Mouse (Mus musculus): Measurements from ENCODE around the gene Tcf20. TPM values are rescaled to one million over a fixed set of nuclear protein-coding genes. Genes with fewer than 3 reads are reported as not detected.

The Tcf20 gene
- polyA plus RNA-seq, 2 experiments, result 14.6 to 28.9 TPM

DNA sequence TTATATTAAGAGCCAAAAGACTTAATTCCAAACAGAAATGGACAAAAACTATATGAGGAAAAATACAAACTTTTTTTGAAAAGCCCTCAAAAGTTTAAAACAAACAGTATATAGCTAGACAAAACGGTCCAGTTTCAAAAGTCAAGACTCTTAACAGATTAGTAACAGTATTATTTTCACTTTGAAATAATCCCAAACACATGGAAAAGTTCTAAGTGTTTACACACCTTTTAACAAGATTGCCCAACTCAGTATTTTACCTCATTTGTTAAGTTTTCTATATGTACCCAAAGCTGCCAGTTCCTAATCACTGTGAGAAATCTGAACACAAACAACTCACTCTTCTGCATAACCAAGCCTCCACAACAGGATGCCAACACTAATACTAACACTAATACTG is 124.0 kb downstream of the Tcf20 start:
- no peak for TF ChIP-seq POLR2A (IDR thresholded peaks at IDR 0.05; ENCODE audit: borderline replicate concordance, extremely low read depth, insufficient read depth, insufficient read length)
- DNase-seq (ENCODE audit: low spot score) (no peak), ATAC-seq (ENCODE audit: low FRiP score, low read depth) (no peak)
- Histone ChIP-seq H3K4me1 (ENCODE audit: control insufficient read depth, insufficient read depth, low read length) (no peaks in the 10 kb centered on the region), H3K9ac (ENCODE audit: low read depth, low read length, severe bottlenecking) (no peak overlapping the region), H3K4me2 (replicated peaks; ENCODE audit: low read depth, low read length, severe bottlenecking) (no peak overlapping the region), H3K4me3 (replicated peaks; ENCODE audit: low read length) (no peak overlapping the region), H3K36me3 (ENCODE audit: control insufficient read depth, insufficient read depth, low read length) (no peaks in the 10 kb centered on the region; the same call in 1 of the 2 replicates), H3K27ac (replicated peaks; ENCODE audit: low read depth, low read length) (no peak overlapping the region), H3K9me3 (ENCODE audit: control insufficient read depth, low read length) (no peaks in the 10 kb centered on the region), H3K27me3 (ENCODE audit: control insufficient read depth, insufficient read depth, low read length) (no peaks in the 10 kb centered on the region)
- 81% methylated on average over 1 of the region's 1 CpGs for WGBS

DNA sequence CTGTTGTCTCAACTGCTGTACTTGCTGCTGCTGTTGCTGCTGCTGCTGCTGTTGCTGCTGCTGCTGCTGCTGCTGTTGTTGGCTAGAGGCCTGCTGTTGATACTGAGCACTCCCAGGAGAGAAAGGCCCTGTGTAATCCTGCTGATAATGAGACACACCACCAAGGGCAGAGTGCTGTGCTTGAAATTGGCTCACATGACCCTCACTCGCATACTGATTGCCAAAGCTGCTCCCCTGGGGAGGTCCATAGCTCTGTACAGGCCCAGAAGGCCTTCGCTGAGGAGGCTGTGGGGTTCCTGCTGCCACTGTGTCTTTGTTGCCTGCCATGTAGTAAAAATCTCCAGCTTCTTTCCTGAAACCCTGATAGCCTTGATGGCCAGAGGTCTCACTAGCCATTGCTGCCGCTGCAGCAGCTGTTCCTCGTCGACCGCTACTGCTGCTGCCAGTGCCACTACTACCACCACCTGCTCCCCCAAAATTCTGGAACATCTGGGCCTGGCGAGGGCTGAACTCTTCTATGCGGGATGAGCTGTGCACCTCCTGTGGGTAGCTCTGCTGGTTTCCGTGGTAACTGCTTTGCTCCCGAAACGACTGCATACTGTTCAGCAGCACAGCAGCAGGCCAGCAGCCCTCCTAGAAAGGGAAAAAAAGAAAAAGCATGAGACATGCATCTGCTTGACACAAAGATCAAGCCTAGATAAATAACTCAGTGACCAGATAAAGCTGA is 130.9 kb downstream of the Tcf20 start:
- DNase-seq (ENCODE audit: low spot score) (no peak), ATAC-seq (ENCODE audit: low FRiP score, low read depth) (no peak)
- Histone ChIP-seq H3K36me3 (ENCODE audit: control insufficient read depth, insufficient read depth, low read length) (peaks cover 53% of the 10 kb centered on the region), H3K4me3 (replicated peaks; ENCODE audit: low read length) (no peak overlapping the region), H3K27ac (replicated peaks; ENCODE audit: low read depth, low read length) (no peak overlapping the region), H3K4me1 (ENCODE audit: control insufficient read depth, insufficient read depth, low read length) (no peaks in the 10 kb centered on the region), H3K27me3 (ENCODE audit: control insufficient read depth, insufficient read depth, low read length) (no peaks in the 10 kb centered on the region), H3K9ac (ENCODE audit: low read depth, low read length, severe bottlenecking) (no peak overlapping the region), H3K9me3 (ENCODE audit: control insufficient read depth, low read length) (no peaks in the 10 kb centered on the region), H3K4me2 (replicated peaks; ENCODE audit: low read depth, low read length, severe bottlenecking) (no peak overlapping the region)
- no peak for TF ChIP-seq POLR2A (IDR thresholded peaks at IDR 0.05; ENCODE audit: borderline replicate concordance, extremely low read depth, insufficient read depth, insufficient read length)
- WGBS, result 51% methylated on average over 11 of the region's 11 CpGs

DNA sequence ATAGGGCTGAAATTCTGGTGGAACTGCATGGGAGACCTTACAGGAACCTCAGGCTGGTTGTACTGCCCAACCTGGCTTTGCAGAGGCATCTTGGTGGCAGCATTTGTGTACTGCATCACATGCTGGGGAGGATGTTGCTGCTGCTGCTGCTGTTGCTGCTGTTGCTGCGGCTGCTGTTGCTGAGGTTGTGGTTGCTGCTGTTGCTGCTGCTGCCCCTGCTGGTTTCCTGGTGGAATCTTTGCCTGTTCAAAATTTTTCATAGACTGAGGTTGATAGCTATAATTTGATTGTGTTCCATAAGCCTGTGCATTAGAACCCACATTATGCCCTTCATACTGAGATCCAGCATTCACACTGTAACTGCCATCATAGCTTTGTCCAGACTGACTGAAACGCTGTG is 131.6 kb downstream of the Tcf20 start:
- TF ChIP-seq POLR2A (IDR thresholded peaks at IDR 0.05; ENCODE audit: borderline replicate concordance, extremely low read depth, insufficient read depth, insufficient read length), result no peak
- WGBS, result 92% methylated on average over 2 of the region's 2 CpGs
- Histone ChIP-seq H3K4me2 (replicated peaks; ENCODE audit: low read depth, low read length, severe bottlenecking) (no peak overlapping the region), H3K9me3 (ENCODE audit: control insufficient read depth, low read length) (no peaks in the 10 kb centered on the region), H3K36me3 (ENCODE audit: control insufficient read depth, insufficient read depth, low read length) (peaks cover 60% of the 10 kb centered on the region), H3K9ac (ENCODE audit: low read depth, low read length, severe bottlenecking) (no peak overlapping the region), H3K27me3 (ENCODE audit: control insufficient read depth, insufficient read depth, low read length) (no peaks in the 10 kb centered on the region), H3K4me1 (ENCODE audit: control insufficient read depth, insufficient read depth, low read length) (no peaks in the 10 kb centered on the region), H3K27ac (replicated peaks; ENCODE audit: low read depth, low read length) (no peak overlapping the region), H3K4me3 (replicated peaks; ENCODE audit: low read length) (no peak overlapping the region)
- DNase-seq (ENCODE audit: low spot score) (no peak), ATAC-seq (ENCODE audit: low FRiP score, low read depth) (no peak)

DNA sequence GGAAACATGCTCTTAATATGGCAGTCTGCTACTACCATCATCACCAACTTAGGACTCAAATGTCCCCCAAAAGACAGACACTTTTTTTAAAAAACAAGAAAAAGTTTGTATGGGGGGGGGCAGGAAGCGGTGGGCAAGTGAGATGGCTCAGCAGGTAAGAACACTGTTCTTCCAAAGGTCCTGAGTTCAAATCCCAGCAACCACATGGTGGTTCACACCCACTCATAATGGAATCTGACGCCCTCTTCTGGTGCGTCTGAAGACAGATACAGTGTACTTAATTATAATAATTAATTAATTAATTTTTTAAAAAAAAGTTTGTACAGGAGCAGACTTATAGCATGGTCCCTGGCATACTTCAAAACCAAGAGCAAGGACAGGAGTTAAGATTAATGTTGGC is 148.5 kb downstream of the Tcf20 start:
- no peak for ATAC-seq (ENCODE audit: low FRiP score, low read depth)
- WGBS, result 93% methylated on average over 3 of the region's 3 CpGs
- Histone ChIP-seq H3K27me3 (ENCODE audit: control insufficient read depth, insufficient read depth, low read length) (no peaks in the 10 kb centered on the region), H3K9ac (ENCODE audit: low read depth, low read length, severe bottlenecking) (no peak overlapping the region), H3K4me1 (ENCODE audit: control insufficient read depth, insufficient read depth, low read length) (no peaks in the 10 kb centered on the region), H3K4me3 (replicated peaks; ENCODE audit: low read length) (no peak overlapping the region), H3K36me3 (ENCODE audit: control insufficient read depth, insufficient read depth, low read length) (peaks cover 2% of the 10 kb centered on the region; the same call in 1 of the 2 replicates), H3K27ac (replicated peaks; ENCODE audit: low read depth, low read length) (no peak overlapping the region), H3K4me2 (replicated peaks; ENCODE audit: low read depth, low read length, severe bottlenecking) (no peak overlapping the region), H3K9me3 (ENCODE audit: control insufficient read depth, low read length) (no peaks in the 10 kb centered on the region)
- no peak for DNase-seq (ENCODE audit: low spot score)
- TF ChIP-seq POLR2A (IDR thresholded peaks at IDR 0.05; ENCODE audit: borderline replicate concordance, extremely low read depth, insufficient read depth, insufficient read length), result no peak

DNA sequence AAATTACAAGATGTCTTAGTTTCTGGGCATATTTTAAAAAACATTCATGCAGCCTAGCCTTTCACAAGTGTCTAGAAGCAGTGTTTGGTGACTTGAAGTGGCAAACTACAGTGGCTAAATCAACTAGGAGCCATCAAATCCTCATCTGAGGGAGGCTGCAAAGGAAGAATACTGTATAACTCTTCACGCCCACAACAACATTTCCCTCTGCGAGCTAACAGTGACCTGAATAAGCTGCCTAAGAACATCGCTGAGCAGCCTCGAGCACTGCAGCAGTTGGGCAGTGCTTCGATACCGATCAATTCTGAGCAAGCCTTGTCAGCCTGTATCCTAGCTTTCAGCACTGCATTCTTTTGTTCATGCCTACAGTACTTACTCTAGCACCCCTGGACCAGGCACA is 157.8 kb downstream of the Tcf20 start:
- WGBS, result 92% methylated on average over 6 of the region's 6 CpGs

More for the DNA sequence above, 157.8 kb downstream of the Tcf20 start:
- H3K27ac ChIP-seq (replicated peaks; ENCODE audit: low read depth, low read length), result no peak overlapping the region
- H3K4me3 ChIP-seq (replicated peaks; ENCODE audit: low read length), result no peak overlapping the region
- H3K9me3 ChIP-seq (ENCODE audit: control insufficient read depth, low read length), result no peaks in the 10 kb centered on the region
- ATAC-seq (ENCODE audit: low FRiP score, low read depth) (no peak), DNase-seq (ENCODE audit: low spot score) (no peak)
- no peaks in the 10 kb centered on the region for H3K27me3 ChIP-seq (ENCODE audit: control insufficient read depth, insufficient read depth, low read length)
- TF ChIP-seq POLR2A (IDR thresholded peaks at IDR 0.05; ENCODE audit: borderline replicate concordance, extremely low read depth, insufficient read depth, insufficient read length), result no peak
- H3K4me2 ChIP-seq (replicated peaks; ENCODE audit: low read depth, low read length, severe bottlenecking), result no peak overlapping the region
- H3K36me3 ChIP-seq (ENCODE audit: control insufficient read depth, insufficient read depth, low read length), result peaks cover 3% of the 10 kb centered on the region; the same call in 1 of the 2 replicates
- H3K4me1 ChIP-seq (ENCODE audit: control insufficient read depth, insufficient read depth, low read length), result no peaks in the 10 kb centered on the region
- H3K9ac ChIP-seq (ENCODE audit: low read depth, low read length, severe bottlenecking), result no peak overlapping the region

Measured in limb, embryonic 14.5 days (tissue).